Mouse (Mus musculus) spleen, postnatal 14 days (tissue): ENCODE results near the gene Dusp5.

Source experiments
- DNase-seq, 2 experiments: peaks; one replicate each; pipeline ENCODE4 v3.0.0; 2021 to 2022; ENCODE audit warnings: low spot score in 2 of 2

Dusp5 gene

GRCm38 (mm10) chr19:53544923-53545561, 16.1 kb downstream of the Dusp5 start:
- DNase-seq = no peak

- no peak for DNase-seq
These were observed 18.7 kb downstream of the Dusp5 start for GRCm38 (mm10) chr19:53547597-53547996.

GRCm38 (mm10) chr19:53550972-53551371, 22.1 kb downstream of the Dusp5 start:
- no peak for DNase-seq

DNA sequence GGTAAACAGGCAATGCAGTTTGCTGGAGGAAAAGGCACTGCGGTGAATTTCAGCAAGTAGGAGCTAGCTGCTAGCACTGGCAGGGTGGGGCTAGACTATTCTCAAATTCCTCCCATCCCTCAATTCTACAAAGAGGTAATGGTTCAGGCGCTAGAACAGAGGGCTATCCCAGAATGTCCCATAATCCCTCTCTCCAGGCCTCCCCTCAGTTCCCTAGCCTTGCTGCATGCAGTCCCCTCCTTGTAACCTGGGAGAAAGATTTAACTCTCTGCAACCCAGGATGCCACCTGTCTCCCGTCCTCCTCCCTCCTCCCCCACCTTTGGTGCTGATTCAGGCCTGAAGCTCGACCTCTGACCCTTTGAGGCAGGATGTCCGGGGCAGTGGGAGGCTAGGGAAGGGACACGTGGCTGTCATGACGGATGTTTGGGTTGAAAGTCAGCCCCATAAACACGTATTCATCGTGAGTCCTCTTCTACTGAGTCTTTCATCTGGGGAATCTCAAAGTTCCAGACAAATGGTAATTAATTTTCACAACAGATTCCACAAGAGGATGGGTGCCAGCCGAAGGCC, 23.4 kb downstream of the Dusp5 start:
- DNase-seq = no peak

DNA sequence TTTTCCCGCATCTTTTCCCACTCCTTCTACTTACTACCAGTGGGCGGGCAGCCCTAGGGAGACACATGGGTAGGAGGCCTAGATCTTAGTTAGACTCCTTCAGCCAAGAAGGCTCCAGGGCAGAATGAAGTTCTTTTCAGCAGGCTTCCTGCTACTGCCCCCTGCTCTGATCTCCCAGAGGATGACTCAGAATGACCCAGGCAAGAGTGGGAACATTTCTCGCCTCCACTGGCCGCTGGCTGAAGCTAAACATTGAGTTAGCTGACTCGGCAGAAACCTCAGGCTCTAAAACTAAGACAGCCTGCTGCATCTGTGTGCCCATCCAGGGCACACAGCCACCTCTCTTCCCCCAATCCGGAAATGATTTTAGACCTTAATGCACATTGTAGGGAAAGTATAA, 23.9 kb downstream of the Dusp5 start:
- DNase-seq = no peak

DNA sequence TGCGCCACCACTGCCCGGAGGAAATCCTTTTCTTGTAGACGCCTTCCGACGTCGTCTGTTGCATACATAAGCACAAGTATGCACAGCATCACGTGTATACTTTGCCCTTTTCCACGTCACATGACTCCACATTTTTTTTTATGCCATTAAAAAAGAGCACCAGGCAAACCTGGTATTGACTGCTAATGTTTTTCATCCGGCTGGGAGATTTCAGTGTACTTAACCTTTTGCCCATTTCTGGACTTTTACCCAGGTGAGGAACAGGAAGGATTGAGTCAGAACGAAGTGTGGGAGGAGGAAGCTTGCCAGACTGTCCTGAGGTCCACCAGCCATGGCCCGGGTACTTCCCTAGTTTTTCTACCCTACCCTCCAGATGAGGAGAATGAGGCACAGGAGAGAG, 25.5 kb downstream of the Dusp5 start:
- DNase-seq = no peak

- no peak for DNase-seq
These were observed 26.2 kb downstream of the Dusp5 start for GRCm38 (mm10) chr19:53554981-53555616.

DNA sequence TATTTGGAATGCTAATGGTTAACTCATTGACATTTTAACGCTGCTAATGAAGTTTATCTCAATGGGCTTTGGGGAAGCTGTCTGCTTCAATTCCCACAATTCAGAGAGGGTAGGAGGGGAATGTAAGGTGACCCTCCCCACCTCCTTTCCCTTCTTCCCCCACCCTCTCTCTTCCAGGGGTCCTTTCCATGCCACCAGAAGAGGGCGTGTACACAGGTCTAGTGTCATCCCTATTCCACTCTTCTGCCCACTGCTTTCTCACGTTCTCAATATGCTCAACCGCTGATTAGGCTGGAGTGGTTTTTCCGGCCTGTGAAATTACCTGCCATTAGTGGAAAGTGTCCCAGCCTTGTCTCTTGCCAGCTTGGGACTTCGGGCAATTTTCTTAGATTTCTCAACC, 27.9 kb downstream of the Dusp5 start:
- no peak for DNase-seq

GRCm38 (mm10) chr19:53557267-53557936, 28.5 kb downstream of the Dusp5 start:
- DNase-seq = no peak

DNA sequence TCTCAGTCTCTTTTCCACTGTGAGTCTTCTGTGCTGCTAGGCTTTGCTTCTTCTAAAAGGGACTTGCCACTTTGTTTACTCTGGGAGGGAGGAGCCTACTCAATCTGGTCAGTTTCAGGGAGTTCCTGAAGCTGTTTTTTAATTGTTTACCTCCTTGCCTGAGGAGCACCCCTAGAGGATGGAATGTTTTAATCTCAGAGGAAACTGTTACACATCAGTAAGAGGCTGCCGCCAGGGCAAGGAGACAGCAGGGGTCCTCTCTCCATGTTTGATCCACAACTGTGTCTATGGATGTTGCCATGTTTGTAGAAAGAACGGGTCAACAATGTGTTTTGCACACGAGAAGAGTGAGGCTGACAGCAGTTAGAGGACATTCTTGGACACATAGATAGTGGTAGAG, 31.5 kb downstream of the Dusp5 start:
- DNase-seq = no peak

GRCm38 (mm10) chr19:53564174-53564573, 35.3 kb downstream of the Dusp5 start:
- DNase-seq = no peak

DNA sequence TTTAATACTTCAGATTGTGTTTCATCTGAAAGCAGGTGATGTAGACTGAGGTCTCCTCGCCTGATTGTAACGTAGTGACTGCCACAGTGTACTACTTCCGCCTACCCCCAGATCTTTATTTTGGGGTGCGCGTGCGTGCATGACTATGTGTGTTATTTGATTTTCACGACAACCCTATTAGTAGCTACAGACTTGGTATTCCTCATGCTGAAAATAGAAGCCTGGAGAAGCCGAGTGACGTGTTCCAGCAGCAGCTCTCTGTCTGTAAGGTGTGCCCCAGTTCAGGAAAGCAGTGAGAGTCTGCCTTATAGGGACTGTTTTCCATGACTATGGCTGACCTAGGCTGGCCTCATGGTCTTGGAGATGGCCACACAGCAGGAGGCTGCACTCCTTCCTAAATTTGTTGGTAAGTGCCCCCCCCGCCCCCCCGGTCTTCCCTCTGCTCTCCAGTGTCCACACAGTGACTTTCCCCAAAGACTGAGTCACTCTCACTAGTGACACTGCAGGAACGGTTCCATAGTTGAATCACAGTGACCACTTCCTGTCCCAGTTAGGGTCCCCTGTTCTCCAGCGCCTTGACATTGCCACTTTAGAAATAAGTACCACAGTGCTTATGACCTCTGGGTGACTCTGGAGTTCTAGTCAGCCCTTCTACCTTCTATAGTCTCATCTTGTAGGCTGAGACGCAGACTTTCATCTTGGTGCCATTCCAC, 36.8 kb downstream of the Dusp5 start:
- DNase-seq = no peak

DNA sequence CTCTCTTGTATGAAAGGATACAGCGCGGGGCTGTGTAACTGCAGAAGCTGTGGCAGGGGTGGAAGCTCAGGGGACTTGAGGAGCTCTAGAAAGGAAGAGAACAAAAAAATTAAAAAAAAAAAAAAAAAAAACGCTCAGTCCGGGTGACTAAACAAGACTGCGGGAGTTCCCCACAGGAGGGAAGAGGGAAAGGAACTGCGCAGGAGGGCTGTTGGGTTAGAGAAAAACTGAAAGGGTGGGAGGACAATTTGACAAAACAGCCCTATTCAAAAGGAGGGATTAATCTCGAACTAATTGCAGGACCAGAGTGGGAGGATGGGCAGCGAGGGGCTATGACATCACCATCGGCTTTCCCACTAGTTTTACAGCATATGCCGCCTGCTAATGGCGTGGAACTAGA, 39.0 kb downstream of the Dusp5 start:
- DNase-seq = no peak

DNA sequence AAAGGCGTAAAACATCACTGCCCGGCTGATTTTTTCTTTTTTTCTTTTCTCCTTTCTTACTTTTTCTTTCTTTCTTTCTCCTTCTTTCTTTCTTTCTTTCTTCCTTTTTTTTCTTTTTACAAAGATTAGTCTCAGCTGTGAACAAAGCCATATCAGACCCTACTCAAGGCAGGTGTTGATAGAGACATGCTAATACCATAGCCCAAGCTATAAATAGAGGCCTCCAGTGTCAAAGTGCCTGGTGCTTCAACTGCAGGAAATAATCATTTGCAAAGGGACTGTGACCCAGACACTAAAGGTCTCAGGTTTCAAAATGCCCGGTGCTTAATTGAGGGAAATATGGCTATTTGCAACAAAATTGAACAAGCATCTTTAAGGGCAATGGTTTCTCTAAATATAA, 39.6 kb downstream of the Dusp5 start:
- DNase-seq = no peak

DNA sequence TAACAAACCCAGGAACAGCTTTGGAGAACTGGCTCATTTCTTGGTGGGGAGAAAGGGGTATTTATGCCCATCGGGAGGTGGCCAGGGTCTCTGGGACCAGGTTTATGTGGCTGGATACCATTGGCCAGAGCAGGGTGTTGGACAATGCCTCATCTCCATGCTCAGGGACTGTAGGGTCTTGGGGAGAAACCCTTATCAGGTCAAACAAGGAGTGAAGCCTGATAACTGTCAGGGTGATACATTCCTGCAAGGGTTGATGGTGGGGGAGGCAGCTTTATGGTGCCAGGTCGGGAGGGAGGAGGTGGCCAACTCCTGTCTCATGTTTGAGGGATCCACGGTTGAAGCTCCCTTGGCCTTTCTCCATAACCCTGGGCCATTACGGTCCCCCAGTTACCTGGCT, 42.1 kb downstream of the Dusp5 start:
- DNase-seq = no peak

DNA sequence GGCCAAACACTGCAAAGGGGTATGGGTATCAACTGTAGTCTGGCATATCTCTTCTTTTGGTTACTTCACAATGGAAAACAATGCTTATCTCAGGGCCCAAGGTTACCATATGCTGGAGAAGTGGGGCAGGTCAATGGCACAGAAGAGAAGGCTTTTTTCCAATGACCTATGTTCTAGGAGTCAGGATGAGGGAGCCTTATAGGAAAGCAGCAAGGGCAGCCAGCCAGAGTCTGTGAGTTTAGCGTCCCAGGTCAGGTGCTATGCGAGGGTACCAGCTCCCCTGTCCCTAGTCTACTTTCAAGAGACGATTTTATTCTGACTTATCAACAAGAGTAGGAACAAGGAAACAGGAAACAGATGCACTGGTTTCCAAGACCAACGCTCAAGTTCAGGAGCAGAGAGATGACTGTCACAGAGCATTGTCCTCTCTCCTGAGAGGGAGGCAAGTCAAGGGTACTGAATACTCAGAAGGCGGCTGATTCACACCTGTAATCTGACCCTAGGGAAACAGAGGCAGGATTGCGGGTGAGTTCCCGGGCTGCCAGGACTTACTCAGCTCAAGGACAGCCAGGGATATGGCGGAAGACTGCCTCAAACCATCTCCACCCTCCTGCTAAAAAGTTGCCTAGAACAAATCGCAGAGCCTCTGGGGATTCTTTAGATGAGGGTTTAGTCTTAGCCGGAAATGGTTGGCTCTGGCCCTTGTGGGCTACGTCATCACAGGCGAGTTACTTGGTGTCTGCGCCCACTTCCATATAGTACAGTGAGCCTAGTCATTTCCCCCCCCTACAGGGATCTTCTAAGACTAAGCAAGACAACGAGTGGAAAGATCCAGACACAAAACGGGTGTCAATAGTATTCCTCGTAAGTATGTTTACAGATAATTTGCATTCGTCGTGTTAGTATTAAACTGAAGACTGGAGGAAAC, 42.9 kb downstream of the Dusp5 start:
- DNase-seq = no peak

- no peak for DNase-seq
These were observed 43.7 kb downstream of the Dusp5 start for GRCm38 (mm10) chr19:53572607-53573006.

DNA sequence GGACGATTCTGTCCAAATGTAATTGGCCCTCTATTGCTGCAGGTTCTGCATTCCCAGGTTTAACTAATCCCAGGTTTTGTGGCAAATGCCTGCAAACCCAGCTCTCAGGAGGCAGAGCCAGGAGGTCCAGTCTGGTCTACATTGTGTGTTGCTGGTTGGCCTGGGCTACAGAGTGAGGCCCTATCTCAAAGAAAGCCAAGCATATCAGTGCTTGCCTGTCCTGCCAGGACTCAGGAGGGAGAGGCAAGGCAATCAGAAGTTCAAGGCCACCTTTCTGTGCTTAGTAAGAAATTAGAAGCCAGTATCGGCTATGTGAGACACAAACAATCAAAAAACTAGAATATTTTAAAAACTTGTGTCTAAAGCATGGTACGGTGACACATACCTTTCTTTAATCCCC, 44.2 kb downstream of the Dusp5 start:
- DNase-seq = no peak

DNA sequence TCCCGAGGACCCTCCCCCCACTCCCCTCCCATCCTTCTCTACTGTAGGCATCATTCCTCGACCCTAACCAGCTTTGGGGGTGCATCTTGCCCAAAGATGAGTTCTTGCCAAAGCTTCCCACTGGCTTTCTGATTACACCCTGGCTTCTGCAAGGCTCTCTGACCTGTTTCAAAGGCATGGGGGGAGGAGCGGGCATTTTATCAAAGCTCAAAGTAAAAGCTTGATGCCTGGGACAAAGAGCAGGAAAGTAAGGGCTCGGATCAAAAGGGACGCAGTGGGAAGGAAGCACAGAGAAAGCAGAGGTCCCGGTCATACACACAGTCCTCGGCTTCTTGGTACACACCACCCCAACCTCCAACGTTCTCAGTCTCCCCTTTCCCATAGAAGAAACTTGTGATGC, 45.2 kb downstream of the Dusp5 start:
- DNase-seq = no peak

GRCm38 (mm10) chr19:53574546-53574945, 45.6 kb downstream of the Dusp5 start:
- no peak for DNase-seq

GRCm38 (mm10) chr19:53575296-53576010, 46.5 kb downstream of the Dusp5 start:
- DNase-seq = no peak
